Mouse (Mus musculus): ENCODE measurements around the gene Sparcl1.

GRCm38 (mm10) chr5:104113491-104114172 lies at the start of gene Sparcl1:
- TF ChIP-seq CTCF (IDR thresholded peaks at IDR 0.05; ENCODE audit: extremely low read depth, insufficient read depth, low read length) (no peak), POLR2A (IDR thresholded peaks at IDR 0.05; ENCODE audit: extremely low read depth, insufficient read depth, low read length) (peak; percentile 89)

Data from cortical plate, adult 2 months (tissue).